Mouse (Mus musculus) heart, adult 10 weeks (tissue): ENCODE data around the gene Tubb1. TPM values are rescaled to one million over a fixed set of nuclear protein-coding genes. Genes with fewer than 3 reads are reported as not detected.

Source experiments
- polyA plus RNA-seq: library from polyadenylated mRNA; stranded (reverse); fragments of 350-450 nt; fragmentation: Illumina TruSeq; extraction: RNeasy Lipid Tissue Mini Kit (QIAGEN cat#74804); gene quantifications from one replicate; pipeline ENCODE4 v1.2.3, GENCODE M21; 2014; ENCODE audit warnings: low read depth, low replicate concordance

The Tubb1 gene
- polyA plus RNA-seq, result 0.55 TPM

GRCm38 (mm10) chr2:174450353-174450752 lies at the start of gene Tubb1:
TSS of gene Tubb1 (plus strand) at chr2:174450695.

GRCm38 (mm10) chr2:174415731-174416310 lies 34.7 kb upstream of the Tubb1 start, which contains the start of gene Nelfcd:
TSS of gene Nelfcd (plus strand) at chr2:174415804.

GRCm38 (mm10) chr2:174438737-174439449 lies 11.6 kb upstream of the Tubb1 start, which contains the start of gene Ctsz:
TSS of gene Ctsz (minus strand) at chr2:174439039.

GRCm38 (mm10) chr2:174463789-174464523 lies 13.5 kb downstream of the Tubb1 start, which contains the start of gene Atp5e:
TSS of gene Atp5e (minus strand) at chr2:174464105.

GRCm38 (mm10) chr2:174472818-174473549 lies 22.5 kb downstream of the Tubb1 start, which contains the start of gene Prelid3b:
TSS of gene Prelid3b (minus strand) at chr2:174473081.

Other genes with a start within 250 kb of the Tubb1 start
- gene Gnas, start 166.4 kb upstream of the Tubb1 start, polyA plus RNA-seq, result 994 TPM
- gene Gm20721, start 104.0 kb upstream of the Tubb1 start, polyA plus RNA-seq, result not detected
- gene Nelfcd, start 34.9 kb upstream of the Tubb1 start, polyA plus RNA-seq, result 33.6 TPM
- gene Ctsz, start 11.7 kb upstream of the Tubb1 start, polyA plus RNA-seq, result 34.2 TPM
- gene Atp5e, start 13.4 kb downstream of the Tubb1 start, polyA plus RNA-seq, result 1,897 TPM
- gene Prelid3b, start 22.4 kb downstream of the Tubb1 start, polyA plus RNA-seq, result 82.8 TPM
- gene Zfp831, start 192.8 kb downstream of the Tubb1 start, polyA plus RNA-seq, result not detected